Mouse (Mus musculus) left cerebral cortex, postnatal 14 days (tissue): ENCODE measurements around the gene Psme3. TPM values are rescaled to one million over a fixed set of nuclear protein-coding genes. Genes with fewer than 3 reads are reported as not detected.

Source experiments
- DNase-seq, 2 experiments: peaks; one replicate each; pipeline ENCODE4 v3.0.0; 2021 to 2022; ENCODE audit warnings: low spot score in 2 of 2, mixed read lengths in 1 of 2
- intact Hi-C: fragments of 180-260 bp; cut with DNase I; formaldehyde crosslinking; loops from one replicate; pipeline ENCODE4 v1.15.1; 2025
- microRNA-seq, 2 experiments: library from miRNA; unstranded; fragments of <30 nt; microRNA quantifications; one replicate each; pipeline ENCODE4 v1.2.0; 2022
- total RNA-seq, 2 experiments: library from RNA; stranded (reverse); gene quantifications; 2 replicates each; pipeline ENCODE4 v1.2.3; 2021

The Psme3 gene
- total RNA-seq, 2 experiments from 2014 or later: 99.8 to 111 TPM

DNA sequence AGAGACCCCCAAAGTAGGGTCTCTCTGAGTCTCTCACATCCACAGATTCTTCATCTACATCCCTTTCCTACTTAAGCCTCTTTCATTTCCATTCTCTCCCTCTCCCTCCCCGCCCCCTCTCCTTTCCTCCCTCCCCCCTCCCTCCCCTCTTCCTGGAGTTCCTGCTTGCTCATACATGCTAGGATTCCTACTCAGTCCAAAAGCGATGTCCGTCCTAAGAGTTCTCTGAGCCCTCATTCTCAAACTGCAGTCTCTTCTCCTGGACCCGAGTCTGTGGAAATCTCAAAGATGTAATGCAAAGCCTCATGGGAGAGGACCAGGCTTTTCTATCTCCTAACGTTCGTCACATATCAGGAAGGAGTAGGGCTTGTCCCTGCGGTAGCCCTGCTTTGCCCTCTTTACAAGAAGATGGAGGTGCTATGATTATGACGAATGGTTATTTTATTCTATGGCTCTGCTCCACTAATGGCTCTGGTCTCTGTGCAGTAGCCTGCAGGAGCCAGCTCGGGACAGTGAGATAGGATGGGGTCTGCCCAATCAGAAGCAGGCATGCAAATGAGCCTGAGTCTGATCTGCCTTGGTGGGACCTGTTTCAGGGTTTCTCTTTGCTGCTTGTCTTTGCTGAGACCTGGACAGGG is 22.2 kb downstream of the Psme3 start:
- DNase-seq: peak in 1 of 2 experiments; percentile 38
- intact Hi-C loops: no loop called here

DNA sequence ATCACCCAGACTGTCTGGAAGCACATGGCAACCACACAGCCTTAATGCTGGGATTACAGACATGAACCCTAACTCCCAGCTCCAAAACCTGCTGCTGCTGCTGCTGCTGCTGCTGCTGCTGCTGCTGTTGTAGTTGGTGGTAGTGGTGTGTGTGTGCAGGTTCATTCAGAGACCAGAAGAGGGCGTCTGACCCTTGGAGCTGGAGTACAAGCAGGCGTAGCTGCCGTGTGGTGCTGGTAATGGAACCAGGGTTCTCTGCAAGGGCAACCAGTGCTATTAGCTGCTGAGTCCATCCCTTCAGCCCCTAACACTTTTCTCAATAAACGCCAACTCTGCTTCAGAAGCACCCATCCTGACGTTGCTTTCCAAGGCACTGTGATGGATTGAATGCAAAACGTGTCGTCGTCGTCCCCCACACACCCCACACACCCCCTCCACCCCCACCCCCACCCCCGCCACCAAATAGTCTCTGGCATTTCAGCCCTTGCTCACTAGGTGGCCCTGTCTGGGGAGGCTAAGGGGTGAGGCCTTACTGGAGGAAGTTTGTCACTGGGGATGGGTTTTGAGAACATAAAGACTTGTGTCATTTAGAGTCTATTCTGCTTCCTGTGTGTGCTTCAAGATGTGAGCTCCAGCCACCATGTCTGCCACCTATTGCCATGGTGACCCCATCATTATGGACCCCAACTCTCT is 31.2 kb downstream of the Psme3 start:
- no peak for DNase-seq
- intact Hi-C loops: no loop called here

DNA sequence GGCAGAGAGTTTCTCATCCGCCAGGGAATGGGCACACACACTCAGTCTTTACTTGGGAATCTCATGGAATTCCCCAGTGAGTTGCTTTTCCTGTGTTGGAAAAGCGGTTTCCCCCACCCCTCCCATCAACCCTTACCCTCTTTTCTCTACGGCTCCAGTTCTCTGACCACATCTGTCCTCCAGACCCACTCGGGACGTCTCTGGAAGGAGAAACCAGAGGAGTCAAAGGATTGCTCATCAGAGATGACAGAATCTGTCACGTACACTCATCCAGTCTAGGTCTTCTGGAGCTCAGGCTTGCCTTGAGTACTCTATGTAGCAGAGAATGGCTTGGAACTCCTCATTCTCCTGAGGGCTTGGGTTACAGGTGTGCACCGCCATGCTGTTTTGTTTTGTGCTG is 32.8 kb downstream of the Psme3 start:
- no peak for DNase-seq
- intact Hi-C loops: no loop called here

DNA sequence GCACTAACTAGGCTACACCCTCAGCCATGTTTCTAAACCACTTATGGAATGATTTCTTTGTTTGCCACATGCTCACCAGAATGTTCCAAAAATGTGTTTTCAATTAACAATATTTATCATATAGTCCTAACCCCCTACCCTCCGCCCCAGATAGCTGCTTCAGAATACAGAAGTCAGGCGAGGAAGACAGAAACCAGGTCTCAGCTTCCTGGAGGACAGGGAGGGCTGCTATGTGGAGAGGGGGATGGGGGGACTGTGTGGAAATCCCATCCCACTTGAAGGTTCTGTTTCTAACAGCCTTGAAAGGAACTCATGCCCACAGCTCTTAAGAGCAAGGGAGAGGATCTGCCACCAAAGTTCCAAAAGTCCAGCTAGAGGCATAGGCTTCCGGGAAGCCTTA is 33.2 kb downstream of the Psme3 start:
- no peak for DNase-seq
- intact Hi-C loops: no loop called here

DNA sequence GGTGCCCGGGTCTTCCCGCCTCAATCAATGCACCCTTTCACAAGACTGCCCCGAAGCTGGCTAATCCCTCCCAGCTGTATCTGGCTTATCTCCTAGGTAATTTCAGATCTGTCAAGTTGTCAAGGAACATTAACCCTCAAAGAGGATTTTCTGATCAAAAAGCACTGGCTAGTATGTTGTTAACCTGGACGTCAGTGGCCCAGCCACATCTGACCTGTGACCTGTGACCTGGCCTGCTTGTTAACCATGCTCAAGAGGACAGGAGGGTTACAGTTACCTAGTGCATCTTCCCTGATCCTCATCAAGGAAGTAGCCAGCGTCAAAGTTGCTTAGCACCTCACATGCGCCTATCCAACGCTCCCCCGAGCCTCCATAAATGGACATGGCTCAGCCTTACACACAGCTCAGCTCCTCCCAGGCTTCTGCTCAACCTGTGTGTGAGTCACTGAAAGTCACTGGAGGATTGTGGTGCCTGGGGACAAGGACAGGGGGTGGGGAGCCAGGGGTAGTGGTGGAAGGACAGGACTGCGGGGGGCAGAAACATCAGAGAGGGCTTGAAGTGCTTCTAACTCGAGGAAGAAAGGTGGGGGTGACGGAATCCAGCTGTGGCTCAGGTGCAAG is 35.2 kb downstream of the Psme3 start:
- no peak for DNase-seq
- intact Hi-C loops: no loop called here

DNA sequence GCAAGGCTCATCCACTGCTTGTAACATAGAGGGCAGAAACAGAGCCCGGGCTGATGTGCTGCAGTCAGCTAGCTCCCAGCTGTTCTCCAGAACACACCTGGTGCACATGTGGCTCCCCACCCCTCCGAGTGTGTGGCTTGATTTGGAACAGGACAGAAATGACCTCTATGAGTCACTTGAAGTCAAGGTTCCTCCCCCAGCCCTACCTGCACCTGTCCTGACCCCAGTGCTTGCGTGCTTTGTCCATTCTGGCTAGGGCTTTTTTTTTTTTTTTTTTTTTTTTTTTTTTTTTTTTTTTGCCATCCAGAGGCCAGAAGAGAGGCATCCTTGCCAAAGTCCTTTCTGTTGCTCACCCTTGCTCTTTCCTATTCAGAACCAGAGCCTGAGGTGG is 35.7 kb downstream of the Psme3 start:
- no peak for DNase-seq
- intact Hi-C loops: no loop called here

DNA sequence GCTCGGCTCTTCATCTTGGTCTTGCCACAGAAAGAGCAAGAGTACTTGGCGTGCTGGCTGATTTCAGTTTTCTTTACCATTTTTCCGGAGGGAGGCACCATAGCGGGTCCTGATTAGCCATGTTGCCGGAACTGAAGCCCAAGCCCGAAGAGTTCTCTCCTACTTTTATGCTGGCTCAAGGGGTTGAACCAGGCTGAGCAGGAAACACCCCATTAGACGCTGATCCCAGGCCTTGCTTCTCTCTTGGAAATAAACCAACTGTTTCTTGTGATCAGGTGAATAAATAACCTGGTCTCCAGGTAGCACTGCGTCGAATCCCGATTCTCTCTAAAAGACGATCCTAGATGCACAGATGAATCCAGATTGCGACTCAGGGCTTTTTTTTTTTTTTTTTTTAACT is 37.4 kb downstream of the Psme3 start:
- DNase-seq: no peak
- intact Hi-C loops: no loop called here

DNA sequence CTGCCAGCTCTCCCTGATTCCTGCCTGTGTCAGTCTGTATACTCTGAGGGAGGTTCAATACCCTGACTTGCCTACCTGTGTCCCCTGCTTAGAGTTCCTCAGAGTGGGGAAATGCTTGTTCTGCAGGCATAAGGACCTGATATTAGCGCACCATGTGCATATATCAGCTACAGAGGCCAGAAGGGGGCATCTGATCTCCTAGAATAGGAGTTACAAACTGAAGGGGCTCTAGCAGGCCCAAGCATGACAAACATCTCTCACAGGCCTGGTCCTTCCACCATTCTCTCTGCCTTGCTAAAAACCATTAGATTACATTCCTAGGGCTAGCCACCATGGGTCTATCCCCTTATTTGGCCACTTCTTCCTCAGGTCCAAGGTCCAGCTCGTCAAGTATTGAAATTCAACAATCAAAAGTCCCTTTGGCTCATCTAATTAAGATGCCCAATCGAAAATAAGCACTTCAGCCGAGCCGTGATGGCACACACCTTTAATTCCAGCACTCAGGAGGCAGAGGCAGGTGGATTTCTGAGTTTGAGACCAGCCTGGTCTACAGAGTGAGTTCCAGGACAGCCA is 38.5 kb downstream of the Psme3 start:
- no peak for DNase-seq
- intact Hi-C loops: no loop called here

DNA sequence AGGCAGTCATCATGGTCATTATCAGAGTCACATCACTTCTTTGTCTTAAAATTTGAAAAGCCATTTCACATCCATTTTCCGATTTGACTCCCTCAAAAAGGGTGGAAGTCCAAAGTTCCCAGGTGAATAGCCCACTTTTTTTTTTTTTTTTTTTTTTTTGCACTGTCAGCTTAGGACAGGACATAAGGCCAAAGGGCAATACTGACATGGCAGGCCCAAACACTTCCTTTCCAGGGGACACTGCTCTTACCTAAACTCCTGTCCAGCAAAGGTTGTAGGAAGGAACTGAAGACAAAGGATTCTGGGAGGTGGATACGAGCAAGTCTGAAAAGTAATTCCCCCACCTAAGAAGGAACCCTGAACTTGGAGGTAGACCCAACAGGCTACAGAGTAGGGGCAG is 39.9 kb downstream of the Psme3 start:
- intact Hi-C loops: no loop called here
- DNase-seq: no peak

DNA sequence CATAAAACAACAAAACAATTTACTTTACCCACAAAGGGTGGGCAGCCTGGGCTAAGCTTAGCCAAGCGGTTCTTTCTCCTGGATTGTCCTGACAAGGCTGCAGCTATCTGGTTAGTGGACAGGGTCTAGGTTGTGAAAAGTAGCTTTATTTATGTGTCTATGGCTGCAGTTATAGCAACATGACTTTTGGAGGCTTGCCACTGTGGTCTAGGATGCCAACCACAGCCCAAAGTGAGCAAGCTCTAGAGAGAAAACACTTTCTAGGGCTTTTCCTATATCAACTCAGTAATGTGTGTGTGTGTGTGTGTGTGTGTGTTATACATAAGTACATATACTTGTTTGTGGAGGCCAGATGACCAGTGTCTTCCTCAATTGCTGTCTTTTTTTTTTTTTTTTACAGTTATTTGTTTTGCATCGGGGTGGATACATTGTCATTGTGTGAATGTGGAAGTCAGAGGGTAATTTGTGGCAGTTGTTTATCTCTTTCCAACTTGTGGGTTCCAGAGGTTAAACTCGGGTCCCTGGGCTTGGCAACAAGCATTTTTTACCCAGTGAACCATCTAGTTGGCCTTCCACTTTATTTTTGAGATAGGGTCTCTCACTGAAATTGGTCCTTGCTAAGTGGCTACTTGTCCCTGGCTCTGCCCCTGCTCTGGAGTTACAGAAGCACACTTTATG is 41.6 kb downstream of the Psme3 start:
- intact Hi-C loops: no loop called here

DNA sequence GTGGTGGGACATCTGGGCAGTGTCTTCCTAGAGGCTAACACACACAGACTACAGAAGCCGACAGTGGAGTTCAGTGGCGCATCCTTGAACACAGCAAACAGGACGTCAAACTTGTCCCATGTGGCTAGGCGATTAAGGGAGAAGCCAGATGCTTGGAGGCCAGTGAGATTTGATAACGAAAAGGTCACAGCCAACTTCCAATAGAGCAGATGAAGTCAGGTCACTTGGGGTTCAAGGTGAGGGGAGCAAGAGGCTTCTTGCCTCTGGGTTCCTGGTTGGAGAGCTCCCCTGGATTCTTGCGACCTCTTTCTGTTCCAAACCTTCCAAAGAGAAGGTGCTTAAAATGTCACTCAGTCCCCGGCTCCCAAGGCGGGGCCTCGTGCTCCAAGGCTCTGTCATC is 43.8 kb downstream of the Psme3 start:
- no peak for DNase-seq
- intact Hi-C loops: no loop called here

More for the DNA sequence above, 41.6 kb downstream of the Psme3 start:
- no peak for DNase-seq

DNA sequence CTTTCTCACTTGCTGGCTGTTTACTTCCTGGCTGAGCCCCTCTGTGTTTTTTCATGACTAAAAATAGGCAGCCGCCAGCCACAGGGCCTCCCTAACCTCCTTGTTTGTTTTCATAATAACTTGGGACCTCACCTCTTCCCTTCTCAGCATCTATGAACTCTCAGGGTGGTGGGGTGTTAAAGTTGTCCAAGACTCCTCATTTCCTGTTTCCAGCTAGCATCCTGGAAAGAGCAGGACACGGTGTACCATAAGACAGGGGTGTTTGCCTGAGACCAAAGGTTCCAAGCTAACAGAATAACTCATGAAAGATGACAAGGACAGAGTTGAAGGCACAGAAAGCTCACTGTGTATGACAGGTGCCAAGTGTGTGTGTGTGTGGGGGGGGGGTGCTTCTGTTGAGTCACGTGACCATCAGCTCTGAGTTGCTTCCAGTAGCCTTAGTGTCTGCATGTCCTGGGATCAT is 44.7 kb downstream of the Psme3 start:
- DNase-seq: no peak
- intact Hi-C loops: no loop called here

DNA sequence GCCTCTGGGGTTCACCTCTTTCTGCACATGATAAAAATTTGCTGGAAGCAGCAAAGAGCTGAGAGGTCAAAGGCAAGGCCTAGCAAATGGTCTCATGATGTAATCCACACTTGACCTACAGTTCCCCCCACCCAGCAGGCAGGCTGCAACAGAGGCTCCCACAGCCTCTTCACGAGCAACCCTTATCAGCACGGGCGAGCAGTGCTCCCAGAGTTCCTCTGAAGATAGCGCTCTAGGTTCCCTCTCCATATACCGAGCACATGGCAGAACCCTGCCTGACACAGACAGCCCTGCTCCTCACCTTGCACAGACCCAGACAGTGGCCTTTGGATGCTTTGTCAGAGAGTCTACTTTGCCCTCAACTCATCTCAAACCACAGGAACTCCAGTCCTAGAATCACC is 48.5 kb downstream of the Psme3 start:
- no peak for DNase-seq
- intact Hi-C loops: no loop called here

DNA sequence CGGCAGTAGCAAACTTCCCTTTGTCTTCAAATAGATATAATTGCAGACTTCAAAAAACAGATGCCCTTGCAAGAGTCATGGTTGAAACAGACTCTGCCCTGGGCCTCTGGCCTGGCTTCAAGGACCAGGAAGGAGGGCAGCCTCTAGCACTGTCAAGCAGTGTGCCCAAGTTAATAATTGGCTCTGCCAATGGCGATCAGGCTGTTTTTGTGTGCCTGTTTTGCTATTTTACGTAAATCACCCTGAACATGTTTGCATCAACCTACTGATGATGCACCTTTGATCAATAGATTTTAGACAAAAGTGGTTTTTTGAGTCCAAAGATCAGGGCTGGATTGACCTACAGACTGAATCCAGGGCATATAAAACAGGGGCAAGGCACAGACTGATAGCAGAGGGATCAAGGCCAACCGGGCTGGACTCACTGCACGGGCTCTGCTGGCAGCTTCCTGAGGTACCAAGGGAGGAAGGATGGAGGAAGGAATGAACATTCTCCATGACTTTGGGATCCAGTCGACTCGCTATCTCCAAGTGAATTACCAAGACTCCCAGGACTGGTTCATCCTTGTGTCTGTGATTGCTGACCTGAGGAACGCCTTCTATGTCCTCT is 51.4 kb downstream of the Psme3 start, which contains the start of gene G6pc:
G6pc (plus strand) TSS at position 236 of the 610 bp plus-strand sequence.
- intact Hi-C loops: no loop called here
- no peak for DNase-seq

DNA sequence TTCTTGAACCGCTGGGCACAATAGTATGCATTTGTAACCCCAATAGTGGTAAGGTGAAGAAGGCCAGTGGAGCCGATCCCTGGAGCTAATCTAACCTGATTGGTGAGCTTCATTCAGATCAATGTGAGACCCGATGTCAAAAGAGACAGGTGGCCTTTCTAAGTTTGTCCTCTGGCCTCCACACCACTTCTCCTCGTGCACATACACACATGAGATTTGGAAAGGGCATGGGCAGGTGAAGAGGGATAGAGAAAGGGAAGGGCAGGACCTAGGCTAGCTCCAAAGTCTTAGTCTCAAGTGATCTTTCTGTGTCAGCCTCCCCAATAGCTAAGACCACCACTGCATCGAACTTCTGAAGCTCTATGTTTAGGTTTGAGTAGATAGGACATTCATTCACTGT is 54.1 kb downstream of the Psme3 start:
- DNase-seq: no peak
- intact Hi-C loops: no loop called here

Small RNAs within 50 kb of the gene (microRNA-seq; reads per million reads assigned to microRNA genes)
- 0 reads per million in 2 experiments for gene Gm25593

Other genes with a start within 250 kb of the Psme3 start
- 10 to 100 TPM in 1 of 2 experiments, 1 to 10 TPM in 1; 7.3 to 11.9 TPM for gene Naglu, start 246.2 kb upstream of the Psme3 start, total RNA-seq
- 1 to 10 TPM in 1 of 2 experiments, under 1 TPM in 1; 0.42 to 1.1 TPM for gene Hsd17b1, start 237.8 kb upstream of the Psme3 start, total RNA-seq
- gene Coasy, start 233.6 kb upstream of the Psme3 start, total RNA-seq: 10 to 100 TPM; 31.1 to 32.0 TPM
- 10 to 100 TPM; 44.9 to 49.9 TPM for gene Mlx, start 228.9 kb upstream of the Psme3 start, total RNA-seq
- gene Psmc3ip, start 220.8 kb upstream of the Psme3 start, total RNA-seq: 1 to 10 TPM; 3.7 to 4.0 TPM
- 10 to 100 TPM; 53.9 to 58.8 TPM for gene Retreg3, start 196.3 kb upstream of the Psme3 start, total RNA-seq
- gene Tubg1, start 196.3 kb upstream of the Psme3 start, total RNA-seq: 10 to 100 TPM; 52.1 to 52.7 TPM
- gene Tubg2, start 160.3 kb upstream of the Psme3 start, total RNA-seq: 10 to 100 TPM; 49.0 to 49.5 TPM
- 100 to 1,000 TPM; 124 to 128 TPM for gene Cntnap1, start 145.7 kb upstream of the Psme3 start, total RNA-seq
- gene Plekhh3, start 144.9 kb upstream of the Psme3 start, total RNA-seq: 10 to 100 TPM in 1 of 2 experiments, 1 to 10 TPM in 1; 7.7 to 10.2 TPM
- under 1 TPM; 0.19 to 0.26 TPM for gene Ccr10, start 140.8 kb upstream of the Psme3 start, total RNA-seq
- gene Ezh1, start 89.8 kb upstream of the Psme3 start, total RNA-seq: 10 to 100 TPM; 32.4 TPM
- gene Ramp2, start 70.2 kb upstream of the Psme3 start, total RNA-seq: 10 to 100 TPM; 40.4 to 44.7 TPM
- 10 to 100 TPM; 74.6 to 86.7 TPM for gene Vps25, start 62.5 kb upstream of the Psme3 start, total RNA-seq
- gene Wnk4, start 55.6 kb upstream of the Psme3 start, total RNA-seq: 1 to 10 TPM; 4.7 to 5.7 TPM
- under 1 TPM; 0.27 to 0.59 TPM for gene Cntd1, start 37.2 kb upstream of the Psme3 start, total RNA-seq
- 100 to 1,000 TPM in 1 of 2 experiments, 10 to 100 TPM in 1; 97.6 to 101 TPM for gene Coa3, start 37.1 kb upstream of the Psme3 start, total RNA-seq
- gene Becn1, start 13.9 kb upstream of the Psme3 start, total RNA-seq: 100 to 1,000 TPM; 198 to 207 TPM
- 1 to 10 TPM; 3.4 to 5.4 TPM for gene Aoc2, start 8.8 kb downstream of the Psme3 start, total RNA-seq
- 1 to 10 TPM; 1.8 to 2.9 TPM for gene Aoc3, start 14.4 kb downstream of the Psme3 start, total RNA-seq
- gene G6pc, start 51.3 kb downstream of the Psme3 start, total RNA-seq: not detected
- 10 to 100 TPM; 33.4 to 42.2 TPM for gene Aarsd1, start 101.4 kb downstream of the Psme3 start, total RNA-seq
- 1 to 10 TPM; 4.5 to 9.7 TPM for gene Gm27029, start 108.6 kb downstream of the Psme3 start, total RNA-seq
- 10 to 100 TPM; 31.1 to 32.6 TPM for gene Rundc1, start 108.9 kb downstream of the Psme3 start, total RNA-seq
- 1 to 10 TPM; 2.8 to 5.7 TPM for gene Ptges3l, start 109.1 kb downstream of the Psme3 start, total RNA-seq
- 10 to 100 TPM; 41.0 to 43.6 TPM for gene Rpl27, start 126.1 kb downstream of the Psme3 start, total RNA-seq
- 1 to 10 TPM in 1 of 2 experiments, under 1 TPM in 1; 0.97 to 2.6 TPM for gene Ifi35, start 132.2 kb downstream of the Psme3 start, total RNA-seq
- 100 to 1,000 TPM; 148 to 154 TPM for gene Rnd2, start 148.8 kb downstream of the Psme3 start, total RNA-seq
- 10 to 100 TPM; 36.4 to 44.8 TPM for gene Vat1, start 150.0 kb downstream of the Psme3 start, total RNA-seq
- 1 to 10 TPM; 1.4 to 2.0 TPM for gene Brca1, start 235.7 kb downstream of the Psme3 start, total RNA-seq
- gene Nbr1, start 235.9 kb downstream of the Psme3 start, total RNA-seq: 100 to 1,000 TPM; 115 to 116 TPM